Mouse (Mus musculus) neural tube, embryonic 11.5 days (tissue): ENCODE measurements around the gene H2-Oa. TPM values are rescaled to one million over a fixed set of nuclear protein-coding genes. Genes with fewer than 3 reads are reported as not detected.

Source experiments
- ATAC-seq: fragments of 200-750 bp; cut with Nextera tagmentation; 2 replicates; pipeline ENCODE4 v1.8.0; 2017; ENCODE audit warnings: moderate number of reproducible peaks, mild to moderate bottlenecking, moderate TSS enrichment, moderate library complexity; ENCODE audit not compliant: insufficient read depth, low FRiP score, low TSS enrichment
- DNase-seq: peaks from one replicate; pipeline ENCODE4 v3.0.0-alpha.2; 2015; ENCODE audit warnings: low spot score
- H3K27ac ChIP-seq: fragments of 300-500 bp; sonication (generic); 2 replicates; pipeline ENCODE4 v1.5.1; 2014; ENCODE audit warnings: low read depth, mild to moderate bottlenecking, low read length
- H3K27me3 ChIP-seq: fragments of 300-500 bp; sonication (generic); 2 replicates; pipeline ENCODE4 v1.6.1; 2014; ENCODE audit warnings: mild to moderate bottlenecking, low read length, mixed read lengths; ENCODE audit not compliant: control insufficient read depth, insufficient read depth
- H3K36me3 ChIP-seq: fragments of 300-500 bp; sonication (generic); 2 replicates; pipeline ENCODE4 v1.6.1; 2014; ENCODE audit warnings: mild to moderate bottlenecking, low read length, moderate library complexity, mixed read lengths; ENCODE audit not compliant: control insufficient read depth, insufficient read depth
- H3K4me1 ChIP-seq: fragments of 300-500 bp; sonication (generic); 2 replicates; pipeline ENCODE4 v1.6.1; 2014; ENCODE audit warnings: low read length, mixed read lengths; ENCODE audit not compliant: control insufficient read depth, insufficient read depth
- H3K4me2 ChIP-seq: fragments of 300-500 bp; sonication (generic); 2 replicates; pipeline ENCODE4 v1.6.1; 2014; ENCODE audit warnings: low read depth, mild to moderate bottlenecking, moderate library complexity
- H3K4me3 ChIP-seq: fragments of 300-500 bp; sonication (generic); 2 replicates; pipeline ENCODE4 v1.5.1; 2014; ENCODE audit warnings: low read depth, low read length
- H3K9ac ChIP-seq: fragments of 300-500 bp; sonication (generic); 2 replicates; pipeline ENCODE4 v1.6.1; 2014; ENCODE audit warnings: mild to moderate bottlenecking, low read length
- H3K9me3 ChIP-seq: fragments of 300-500 bp; sonication (generic); 2 replicates; pipeline ENCODE4 v1.6.1; 2016; ENCODE audit warnings: low read length; ENCODE audit not compliant: control insufficient read depth
- WGBS: fragments of 180-500 bp; shearing (Covaris S2); extraction: QIAGEN DNeasy Blood & Tissue Kit; methylation state at CpG from one replicate; pipeline ENCODE4 v1.1.7; 2014; 5-methylcytosine and 5-hydroxymethylcytosine counted together
- polyA plus RNA-seq: library from polyadenylated mRNA; unstranded; fragments of >200 nt; fragmentation: Nextera tagmentation; extraction: Ambion mirVana; gene quantifications from 2 replicates; pipeline ENCODE4 v1.2.1, GENCODE M21; 2014

The H2-Oa gene
- polyA plus RNA-seq, 1 experiment from 2014 or later, result 0.93 TPM

- ATAC-seq (peak; percentile 35; the same call in 1 of the 2 replicates), DNase-seq (peak; percentile 80)
- Histone ChIP-seq H3K4me1 (peaks cover 13% of the 10 kb centered on the region), H3K9me3 (no peaks in the 10 kb centered on the region), H3K27ac (peak overlapping the region; percentile 100), H3K4me3 (peak overlapping the region; percentile 99), H3K36me3 (peaks cover 5% of the 10 kb centered on the region; the same call in 1 of the 2 replicates), H3K4me2 (peak overlapping the region; percentile 93), H3K27me3 (no peaks in the 10 kb centered on the region), H3K9ac (peak overlapping the region; percentile 88)
- WGBS, result 0% methylated on average over 9 of the region's 10 CpGs
Observed at GRCm38 (mm10) chr17:34121879-34122187, 29.7 kb downstream of the H2-Oa start.

- no peaks in the 10 kb centered on the region for H3K9me3 ChIP-seq
- ATAC-seq (peak; percentile 42), DNase-seq (peak; percentile 99)
- H3K4me1 ChIP-seq, result peaks cover 9% of the 10 kb centered on the region
- peak within 1 kb of the TSS; percentile 88 for H3K9ac ChIP-seq
- H3K4me3 ChIP-seq, result peak within 1 kb of the TSS; percentile 99
- peak within 1 kb of the TSS; percentile 93 for H3K4me2 ChIP-seq
- H3K27me3 ChIP-seq, result no peaks in the 10 kb centered on the region
- peak within 1 kb of the TSS; percentile 100 for H3K27ac ChIP-seq
- WGBS, result under 1% methylated on average over 69 of the region's 75 CpGs
- H3K36me3 ChIP-seq, result peaks cover 5% of the 10 kb centered on the region; the same call in 1 of the 2 replicates
Observed at GRCm38 (mm10) chr17:34122188-34122984, 30.2 kb downstream of the H2-Oa start, which contains the start of gene Brd2. TSS of gene Brd2 (minus strand) at chr17:34122634.

- peaks cover 5% of the 10 kb centered on the region; the same call in 1 of the 2 replicates for H3K36me3 ChIP-seq
- WGBS, result 3% methylated on average over 7 of the region's 7 CpGs
- ATAC-seq, result no peak
- peak overlapping the region; percentile 100 for H3K27ac ChIP-seq
- peak overlapping the region; percentile 88 for H3K9ac ChIP-seq
- peak overlapping the region; percentile 99 for H3K4me3 ChIP-seq
- no peak for DNase-seq
- H3K27me3 ChIP-seq, result no peaks in the 10 kb centered on the region
- H3K4me1 ChIP-seq, result peaks cover 9% of the 10 kb centered on the region
- H3K9me3 ChIP-seq, result no peaks in the 10 kb centered on the region
- H3K4me2 ChIP-seq, result peak overlapping the region; percentile 93
Observed at GRCm38 (mm10) chr17:34123111-34123510, 31.0 kb downstream of the H2-Oa start.

- Histone ChIP-seq H3K27ac (no peak overlapping the region), H3K9me3 (no peaks in the 10 kb centered on the region), H3K36me3 (peaks cover 2% of the 10 kb centered on the region; the same call in 1 of the 2 replicates), H3K9ac (peak overlapping the region; percentile 88), H3K4me2 (peak overlapping the region; percentile 93), H3K4me1 (peaks cover 12% of the 10 kb centered on the region), H3K4me3 (peak overlapping the region; percentile 99), H3K27me3 (no peaks in the 10 kb centered on the region)
- DNase-seq (no peak), ATAC-seq (no peak)
- 11% methylated on average over 2 of the region's 2 CpGs for WGBS
Observed at GRCm38 (mm10) chr17:34123518-34123917, 31.4 kb downstream of the H2-Oa start.

GRCm38 (mm10) chr17:34124649-34125048 lies 32.5 kb downstream of the H2-Oa start:
- no peak overlapping the region for H3K9ac ChIP-seq
- no peak for ATAC-seq

GRCm38 (mm10) chr17:34126826-34127420 lies 34.8 kb downstream of the H2-Oa start:
- DNase-seq (no peak), ATAC-seq (no peak)
- H3K27me3 ChIP-seq, result no peaks in the 10 kb centered on the region
- H3K9ac ChIP-seq, result no peak overlapping the region
- H3K27ac ChIP-seq, result no peak overlapping the region
- H3K9me3 ChIP-seq, result no peaks in the 10 kb centered on the region
- 41% methylated on average over 9 of the region's 9 CpGs for WGBS
- no peaks in the 10 kb centered on the region for H3K36me3 ChIP-seq
- H3K4me3 ChIP-seq, result no peak overlapping the region
- no peak overlapping the region for H3K4me2 ChIP-seq
- peaks cover 16% of the 10 kb centered on the region for H3K4me1 ChIP-seq

More at GRCm38 (mm10) chr17:34124649-34125048, 32.5 kb downstream of the H2-Oa start:
- H3K36me3 ChIP-seq, result no peaks in the 10 kb centered on the region
- no peaks in the 10 kb centered on the region for H3K27me3 ChIP-seq
- H3K27ac ChIP-seq, result no peak overlapping the region
- H3K4me2 ChIP-seq, result no peak overlapping the region
- no peak for DNase-seq
- no peak overlapping the region for H3K4me3 ChIP-seq
- peaks cover 16% of the 10 kb centered on the region for H3K4me1 ChIP-seq
- H3K9me3 ChIP-seq, result no peaks in the 10 kb centered on the region
- WGBS, result 91% methylated on average over 6 of the region's 6 CpGs

- Histone ChIP-seq H3K9ac (no peak overlapping the region), H3K4me1 (peaks cover 16% of the 10 kb centered on the region), H3K9me3 (no peaks in the 10 kb centered on the region), H3K27me3 (no peaks in the 10 kb centered on the region), H3K36me3 (no peaks in the 10 kb centered on the region), H3K27ac (no peak overlapping the region), H3K4me3 (no peak overlapping the region), H3K4me2 (no peak overlapping the region)
- ATAC-seq (no peak), DNase-seq (no peak)
- 16% methylated on average over 6 of the region's 6 CpGs for WGBS
Observed at GRCm38 (mm10) chr17:34127475-34127874, 35.3 kb downstream of the H2-Oa start.

- DNase-seq, result no peak
- Histone ChIP-seq H3K4me3 (no peak overlapping the region), H3K4me2 (peak overlapping the region; percentile 9; the same call in 1 of the 2 replicates), H3K9ac (no peak overlapping the region), H3K27ac (no peak overlapping the region), H3K9me3 (no peaks in the 10 kb centered on the region), H3K36me3 (no peaks in the 10 kb centered on the region), H3K27me3 (no peaks in the 10 kb centered on the region), H3K4me1 (peaks cover 14% of the 10 kb centered on the region)
- 20% methylated on average over 13 of the region's 13 CpGs for WGBS
- no peak for ATAC-seq
Observed at GRCm38 (mm10) chr17:34128264-34128937, 36.3 kb downstream of the H2-Oa start.
